Mouse (Mus musculus): ENCODE measurements around the gene Ddah2. TPM values are rescaled to one million over a fixed set of nuclear protein-coding genes. Genes with fewer than 3 reads are reported as not detected.

Gene Ddah2
- polyA plus RNA-seq, 1 experiment from 2014 or later = 375 TPM

GRCm38 (mm10) chr17:35064378-35064877, 5.6 kb downstream of the Ddah2 start:
- ATAC-seq (ENCODE audit: low FRiP score, low TSS enrichment) (no peak), DNase-seq (no peak)
- Histone ChIP-seq H3K9ac (replicated peaks; ENCODE audit: low read length) (peak overlapping the region; percentile 20; the same call in 1 of the 2 replicates), H3K36me3 (ENCODE audit: control insufficient read depth, insufficient read depth, low read length) (peaks cover 24% of the 10 kb centered on the region), H3K27ac (replicated peaks; ENCODE audit: low read depth, low read length) (no peak overlapping the region), H3K9me3 (ENCODE audit: control insufficient read depth, low read length) (no peaks in the 10 kb centered on the region), H3K4me3 (replicated peaks; ENCODE audit: low read depth, low read length) (no peak overlapping the region), H3K27me3 (ENCODE audit: control insufficient read depth, insufficient read depth, low read length) (peaks cover 18% of the 10 kb centered on the region; the same call in 1 of the 2 replicates), H3K4me2 (ENCODE audit: low read length) (peak overlapping the region; percentile 42), H3K4me1 (ENCODE audit: control insufficient read depth, insufficient read depth, low read length) (peaks cover 16% of the 10 kb centered on the region)
- 33% methylated on average over 10 of the region's 10 CpGs for WGBS

DNA sequence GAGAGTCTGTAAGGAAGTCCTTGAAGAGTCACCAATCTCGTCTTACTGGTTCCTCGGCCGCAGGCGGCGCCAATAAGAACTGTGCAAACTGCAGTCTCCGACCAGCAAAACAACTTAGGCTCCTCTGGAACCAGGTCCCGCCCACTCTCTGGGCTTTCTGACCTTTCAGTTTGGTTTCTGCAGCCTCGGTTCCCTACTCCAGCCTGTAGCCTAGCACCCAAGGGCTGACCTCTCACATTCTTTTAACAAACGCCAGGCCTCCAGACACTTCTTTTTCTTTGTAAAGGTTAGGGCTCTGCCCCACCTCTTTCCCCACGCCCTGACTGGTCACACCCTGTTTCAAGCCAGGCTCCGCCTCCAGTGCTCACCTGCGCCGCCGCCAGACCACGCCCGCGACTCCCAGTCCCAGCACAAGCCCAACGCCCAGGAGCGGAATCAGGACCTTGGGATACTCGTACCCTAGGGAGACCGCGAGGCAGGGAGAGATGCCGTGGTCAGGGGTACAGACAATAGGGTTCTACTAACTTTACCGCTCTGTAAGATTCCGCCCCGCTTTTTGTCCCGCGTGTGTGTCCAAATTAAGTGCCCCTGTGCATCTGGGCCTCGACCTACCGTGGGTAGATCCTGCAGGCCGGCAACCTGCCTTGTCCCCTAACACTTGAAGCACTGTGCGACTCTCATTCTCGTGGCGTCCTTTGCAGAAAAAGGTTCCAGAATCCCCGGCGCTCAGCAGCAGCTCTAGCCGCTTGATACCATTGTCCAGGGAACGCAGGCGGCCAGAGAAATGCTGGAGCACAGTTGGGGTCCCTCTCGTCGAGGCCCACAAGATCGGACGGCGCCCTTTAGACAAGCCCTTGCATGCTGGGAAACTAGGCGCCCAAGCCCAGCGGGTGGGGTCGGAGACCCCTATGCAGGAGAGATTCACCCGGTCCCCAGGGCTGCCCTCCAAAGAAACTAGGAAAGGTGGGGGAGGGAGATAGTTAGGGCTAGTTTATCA, 6.4 kb downstream of the Ddah2 start, which contains the start of gene Ly6g6c:
TSS of gene Ly6g6c (plus strand) at position 438 of the 997 bp plus-strand sequence.
- no peak for ATAC-seq (ENCODE audit: low FRiP score, low TSS enrichment)

DNA sequence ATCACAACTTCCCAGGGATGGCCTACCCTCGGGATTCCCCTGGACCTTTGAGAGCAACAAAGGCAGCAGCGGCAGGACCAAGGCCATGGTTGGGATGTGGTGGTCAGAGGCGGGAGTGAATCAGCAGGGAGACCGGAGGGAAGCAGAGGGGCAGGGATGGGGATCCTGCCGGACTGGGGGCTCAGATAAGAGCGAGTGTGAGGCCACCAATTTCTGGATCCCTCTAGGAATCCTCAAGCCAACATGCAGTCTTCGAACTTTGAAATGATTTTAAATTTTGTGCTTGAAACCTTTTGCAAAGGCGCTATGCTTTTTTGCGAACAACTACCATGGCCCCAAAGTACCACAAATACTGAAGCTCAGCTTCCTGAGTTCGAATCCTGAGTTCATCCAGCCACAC, 7.2 kb downstream of the Ddah2 start, which contains the start of gene Mpig6b:
TSS of gene Mpig6b (minus strand) at position 101 of the 400 bp plus-strand sequence.
- Histone ChIP-seq H3K9me3 (ENCODE audit: control insufficient read depth, low read length) (no peaks in the 10 kb centered on the region), H3K27ac (replicated peaks; ENCODE audit: low read depth, low read length) (no peak within 1 kb of the TSS), H3K4me3 (replicated peaks; ENCODE audit: low read depth, low read length) (peak within 1 kb of the TSS; percentile 19), H3K36me3 (ENCODE audit: control insufficient read depth, insufficient read depth, low read length) (peaks cover 19% of the 10 kb centered on the region), H3K27me3 (ENCODE audit: control insufficient read depth, insufficient read depth, low read length) (peaks cover 18% of the 10 kb centered on the region; the same call in 1 of the 2 replicates), H3K9ac (replicated peaks; ENCODE audit: low read length) (no peak within 1 kb of the TSS), H3K4me2 (ENCODE audit: low read length) (peak within 1 kb of the TSS; percentile 42), H3K4me1 (ENCODE audit: control insufficient read depth, insufficient read depth, low read length) (0 out of 2 replicates have a peak, but pooled peaks cover 4% of the 10 kb centered on the region)
- no peak for ATAC-seq (ENCODE audit: low FRiP score, low TSS enrichment)
- 46% methylated on average over 10 of the region's 10 CpGs for WGBS
- no peak for DNase-seq

More for the DNA sequence above, 6.4 kb downstream of the Ddah2 start, which contains the start of gene Ly6g6c:
- peak within 1 kb of the TSS; percentile 42 for H3K4me2 ChIP-seq (ENCODE audit: low read length)
- peaks cover 24% of the 10 kb centered on the region for H3K36me3 ChIP-seq (ENCODE audit: control insufficient read depth, insufficient read depth, low read length)
- peak; percentile 39 for DNase-seq
- H3K27me3 ChIP-seq (ENCODE audit: control insufficient read depth, insufficient read depth, low read length) = peaks cover 18% of the 10 kb centered on the region; the same call in 1 of the 2 replicates
- no peaks in the 10 kb centered on the region for H3K9me3 ChIP-seq (ENCODE audit: control insufficient read depth, low read length)
- 2% methylated on average over 48 of the region's 48 CpGs for WGBS
- peak within 1 kb of the TSS; percentile 19 for H3K4me3 ChIP-seq (replicated peaks; ENCODE audit: low read depth, low read length)
- H3K4me1 ChIP-seq (ENCODE audit: control insufficient read depth, insufficient read depth, low read length) = peaks cover 11% of the 10 kb centered on the region
- H3K9ac ChIP-seq (replicated peaks; ENCODE audit: low read length) = peak within 1 kb of the TSS; percentile 20; the same call in 1 of the 2 replicates
- H3K27ac ChIP-seq (replicated peaks; ENCODE audit: low read depth, low read length) = no peak within 1 kb of the TSS

GRCm38 (mm10) chr17:35068213-35068914, 9.5 kb downstream of the Ddah2 start:
- ATAC-seq (ENCODE audit: low FRiP score, low TSS enrichment) (no peak), DNase-seq (no peak)
- Histone ChIP-seq H3K27me3 (ENCODE audit: control insufficient read depth, insufficient read depth, low read length) (peaks cover 18% of the 10 kb centered on the region; the same call in 1 of the 2 replicates), H3K27ac (replicated peaks; ENCODE audit: low read depth, low read length) (no peak overlapping the region), H3K4me1 (ENCODE audit: control insufficient read depth, insufficient read depth, low read length) (0 out of 2 replicates have a peak, but pooled peaks cover 4% of the 10 kb centered on the region), H3K9ac (replicated peaks; ENCODE audit: low read length) (no peak overlapping the region), H3K4me3 (replicated peaks; ENCODE audit: low read depth, low read length) (no peak overlapping the region), H3K4me2 (ENCODE audit: low read length) (no peak overlapping the region), H3K36me3 (ENCODE audit: control insufficient read depth, insufficient read depth, low read length) (no peaks in the 10 kb centered on the region), H3K9me3 (ENCODE audit: control insufficient read depth, low read length) (no peaks in the 10 kb centered on the region)
- WGBS = 88% methylated on average over 17 of the region's 17 CpGs

DNA sequence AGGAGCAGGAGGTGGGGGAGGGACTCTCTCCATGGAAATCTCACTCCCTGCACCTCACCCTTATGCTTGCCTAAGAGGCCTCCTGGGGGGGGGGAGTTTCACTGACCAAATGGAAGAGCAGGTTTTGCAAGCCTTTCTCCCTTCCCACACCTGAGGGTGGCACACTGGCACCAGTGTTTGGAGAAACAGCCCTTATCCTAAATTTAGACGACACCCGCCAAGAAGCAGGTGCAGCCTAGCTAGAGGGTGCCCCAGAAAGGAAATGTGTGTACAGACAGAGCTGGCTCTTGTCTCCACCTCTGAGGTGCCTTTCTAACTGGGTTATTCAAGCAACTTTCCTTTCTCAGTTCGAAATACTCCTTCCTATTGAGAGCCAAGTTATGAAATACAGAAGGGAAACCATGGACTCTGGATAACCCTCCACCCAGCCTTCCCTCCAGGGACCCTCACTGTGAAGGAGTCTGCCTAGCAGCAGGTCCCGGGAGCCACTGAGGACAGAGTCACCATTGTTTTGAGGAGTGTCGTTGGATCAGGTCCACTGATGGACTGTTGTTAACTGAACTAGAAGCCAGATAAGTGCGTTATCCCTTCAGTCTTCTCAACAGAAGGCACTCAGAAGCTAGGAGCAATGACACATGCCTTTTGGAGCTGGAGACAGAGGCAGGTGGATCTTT, 11.9 kb downstream of the Ddah2 start:
- no peak overlapping the region for H3K4me3 ChIP-seq (replicated peaks; ENCODE audit: low read depth, low read length)
- no peak overlapping the region for H3K27ac ChIP-seq (replicated peaks; ENCODE audit: low read depth, low read length)
- no peaks in the 10 kb centered on the region for H3K4me1 ChIP-seq (ENCODE audit: control insufficient read depth, insufficient read depth, low read length)
- H3K9ac ChIP-seq (replicated peaks; ENCODE audit: low read length) = no peak overlapping the region
- H3K9me3 ChIP-seq (ENCODE audit: control insufficient read depth, low read length) = no peaks in the 10 kb centered on the region
- H3K4me2 ChIP-seq (ENCODE audit: low read length) = no peak overlapping the region
- no peaks in the 10 kb centered on the region; the same call in 1 of the 2 replicates for H3K27me3 ChIP-seq (ENCODE audit: control insufficient read depth, insufficient read depth, low read length)
- WGBS = 68% methylated on average over 6 of the region's 6 CpGs
- DNase-seq (no peak), ATAC-seq (ENCODE audit: low FRiP score, low TSS enrichment) (no peak)
- H3K36me3 ChIP-seq (ENCODE audit: control insufficient read depth, insufficient read depth, low read length) = no peaks in the 10 kb centered on the region

- Histone ChIP-seq H3K4me2 (ENCODE audit: low read length) (no peak overlapping the region), H3K4me1 (ENCODE audit: control insufficient read depth, insufficient read depth, low read length) (no peaks in the 10 kb centered on the region), H3K27me3 (ENCODE audit: control insufficient read depth, insufficient read depth, low read length) (no peaks in the 10 kb centered on the region; the same call in 1 of the 2 replicates), H3K27ac (replicated peaks; ENCODE audit: low read depth, low read length) (no peak overlapping the region), H3K4me3 (replicated peaks; ENCODE audit: low read depth, low read length) (no peak overlapping the region), H3K9ac (replicated peaks; ENCODE audit: low read length) (no peak overlapping the region), H3K9me3 (ENCODE audit: control insufficient read depth, low read length) (no peaks in the 10 kb centered on the region), H3K36me3 (ENCODE audit: control insufficient read depth, insufficient read depth, low read length) (no peaks in the 10 kb centered on the region)
- 81% methylated on average over 9 of the region's 9 CpGs for WGBS
- ATAC-seq (ENCODE audit: low FRiP score, low TSS enrichment) = no peak
- no peak for DNase-seq
These were observed 12.6 kb downstream of the Ddah2 start for GRCm38 (mm10) chr17:35071454-35071853.

GRCm38 (mm10) chr17:35074097-35074496, 15.3 kb downstream of the Ddah2 start:
- Histone ChIP-seq H3K4me1 (ENCODE audit: control insufficient read depth, insufficient read depth, low read length) (no peaks in the 10 kb centered on the region), H3K4me3 (replicated peaks; ENCODE audit: low read depth, low read length) (no peak overlapping the region), H3K27ac (replicated peaks; ENCODE audit: low read depth, low read length) (no peak overlapping the region), H3K4me2 (ENCODE audit: low read length) (no peak overlapping the region), H3K36me3 (ENCODE audit: control insufficient read depth, insufficient read depth, low read length) (no peaks in the 10 kb centered on the region), H3K27me3 (ENCODE audit: control insufficient read depth, insufficient read depth, low read length) (no peaks in the 10 kb centered on the region), H3K9ac (replicated peaks; ENCODE audit: low read length) (no peak overlapping the region), H3K9me3 (ENCODE audit: control insufficient read depth, low read length) (no peaks in the 10 kb centered on the region)
- DNase-seq (no peak), ATAC-seq (ENCODE audit: low FRiP score, low TSS enrichment) (no peak)
- 60% methylated on average over 17 of the region's 17 CpGs for WGBS

Data from midbrain, embryonic 14.5 days (tissue).